Comparison of ENCODE assay signal across 26 mouse cellular contexts in genomic region chr17:28644112-28644511, GRCm38 (mm10). TPM values are rescaled to one million over a fixed set of nuclear protein-coding genes. Genes with fewer than 3 reads are reported as not detected.
A peak's percentile ranks its signal among the peaks of the same experiment; 100 is the strongest.
DNase-seq lines count a peak whose midpoint lies in the region; ATAC-seq and TF ChIP-seq lines count a peak whose summit lies in the region.
"Had no signal": no experiment of that assay in that cellular context is flagged by ENCODE, and none has a peak within 500 bp of the region (broad histone marks: within the 10 kb centered on the region; RNA-seq: fewer than 3 reads in every experiment).

No protein-coding gene starts in this region.

- no peak overlapping the region; the same call in 1 of the 2 replicates for H3K4me2 ChIP-seq in stomach, postnatal 0 days (replicated peaks; ENCODE audit: low read depth)
- H3K4me2 ChIP-seq: embryonic facial prominence, embryonic 12.5 days; embryonic facial prominence, embryonic 15.5 days; heart, embryonic 11.5 days; hindbrain, embryonic 12.5 days; hindbrain, embryonic 15.5 days had no signal

- H3K27me3 ChIP-seq in stomach, postnatal 0 days (ENCODE audit: control insufficient read depth, insufficient read depth, low read length) = no peaks in the 10 kb centered on the region
- H3K27me3 ChIP-seq: CH12.LX; embryonic facial prominence, embryonic 12.5 days; embryonic facial prominence, embryonic 15.5 days; hindbrain, embryonic 12.5 days; hindbrain, embryonic 15.5 days had no signal

- peak overlapping the region; percentile 53; the same call in 1 of the 2 replicates for H3K27ac ChIP-seq in stomach, postnatal 0 days (replicated peaks)
- H3K27ac ChIP-seq: embryonic facial prominence, embryonic 12.5 days; embryonic facial prominence, embryonic 15.5 days; gastrocnemius, adult 2 months; hindbrain, embryonic 12.5 days; hindbrain, embryonic 15.5 days had no signal

- peak; percentile 61 for DNase-seq in 416B (ENCODE audit: low read depth)
- DNase-seq in stomach, postnatal 0 days (ENCODE audit: low spot score) = no peak
- no peak for DNase-seq in gastrocnemius, postnatal 10 days
- DNase-seq in layer of hippocampus, adult 18-20 months (ENCODE audit: low spot score in 2 of 2) = no peak
- DNase-seq: adrenal gland, adult 2 months; adrenal gland, postnatal 14 days; cerebellum, adult 11 months; cerebellum, adult 2 months; cerebellum, adult 9-11 months; cerebellum, postnatal 25 days; forebrain, postnatal 0 days; gastrocnemius, adult 2 months; gastrocnemius, postnatal 36 days; heart, adult 11 months had no signal

- H3K4me3 ChIP-seq in stomach, postnatal 0 days (ENCODE audit: low read depth, low read length) = no peak overlapping the region
- H3K4me3 ChIP-seq: embryonic facial prominence, embryonic 12.5 days; embryonic facial prominence, embryonic 15.5 days; gastrocnemius, adult 2 months; hindbrain, embryonic 12.5 days; hindbrain, embryonic 15.5 days had no signal

- TF ChIP-seq CTCF in stomach, postnatal 0 days (IDR thresholded peaks at IDR 0.05; ENCODE audit: low read depth) = no peak

- H3K4me1 ChIP-seq in stomach, postnatal 0 days (replicated peaks; ENCODE audit: control insufficient read depth, insufficient read depth) = no peaks in the 10 kb centered on the region
- H3K4me1 ChIP-seq: embryonic facial prominence, embryonic 12.5 days; hindbrain, embryonic 12.5 days; hindbrain, embryonic 15.5 days had no signal

- H3K36me3 ChIP-seq in stomach, postnatal 0 days (ENCODE audit: control insufficient read depth, insufficient read depth, low read length) = no peaks in the 10 kb centered on the region
- H3K36me3 ChIP-seq: embryonic facial prominence, embryonic 12.5 days; embryonic facial prominence, embryonic 15.5 days; G1E; hindbrain, embryonic 12.5 days; hindbrain, embryonic 15.5 days had no signal

- no peak for TF ChIP-seq EP300 in stomach, postnatal 0 days (optimal IDR thresholded peaks at IDR 0.05)

- H3K9ac ChIP-seq in stomach, postnatal 0 days (ENCODE audit: low read length) = no peak overlapping the region
- H3K9ac ChIP-seq: embryonic facial prominence, embryonic 12.5 days; embryonic facial prominence, embryonic 15.5 days; forebrain, postnatal 0 days; hindbrain, embryonic 12.5 days; hindbrain, embryonic 15.5 days had no signal

- H3K9me3 ChIP-seq in stomach, postnatal 0 days (ENCODE audit: control insufficient read depth, low read length) = no peaks in the 10 kb centered on the region
- H3K9me3 ChIP-seq: embryonic facial prominence, embryonic 12.5 days; embryonic facial prominence, embryonic 15.5 days; G1E; hindbrain, embryonic 12.5 days; hindbrain, embryonic 15.5 days had no signal

- ATAC-seq in granulocyte monocyte progenitor cell, adult 5-6 weeks (replicated peaks; ENCODE audit: poor library complexity, severe bottlenecking) = peak; percentile 53; the same call in 1 of the 2 replicates
- ATAC-seq in megakaryocyte progenitor cell, adult 5-6 weeks (replicated peaks; ENCODE audit: poor library complexity) = 0 out of 2 replicates have a peak, but pooled peaks have one; percentile 39
- 0 out of 2 replicates have a peak, but pooled peaks have one; percentile 11 for ATAC-seq in stomach, postnatal 0 days (ENCODE audit: low FRiP score, low TSS enrichment)
- ATAC-seq: forebrain, embryonic 14.5 days; forebrain, postnatal 0 days; Patski had no signal

- WGBS in stomach, postnatal 0 days = 30% methylated on average over 4 of the region's 4 CpGs

RNA-seq across cellular contexts. Expression of gene Srpk1, which starts 21.6 kb away (rescaled TPM):
- 125 and 178 TPM in 2 replicates for total RNA-seq in granulocyte monocyte progenitor cell, adult 5-6 weeks (2014; fragmentation: Nextera tagmentation)
- 129 and 150 TPM in 2 replicates for total RNA-seq in granulocyte monocyte progenitor cell, adult 5-6 weeks (2017)
- total RNA-seq in megakaryocyte progenitor cell, adult 5-6 weeks (2015) = 129 and 131 TPM in 2 replicates
- 134 and 140 TPM in 2 replicates for total RNA-seq in megakaryocyte progenitor cell, adult 5-6 weeks (2017)
- polyA plus RNA-seq in stomach, postnatal 0 days (2015; fragmentation: Nextera tagmentation; extraction: Ambion mirVana) = 88.7 and 103 TPM in 2 replicates
- 10 to 100 TPM; 28.5 to 36.2 TPM for total RNA-seq in gastrocnemius, postnatal 10 days (2021)
- 10 to 100 TPM; 71.8 to 76.0 TPM for total RNA-seq in layer of hippocampus, adult 18-20 months (2021)

RNA-seq across cellular contexts. Expression of gene Slc26a8, which starts 45.9 kb away (rescaled TPM):
- total RNA-seq in granulocyte monocyte progenitor cell, adult 5-6 weeks (2014; fragmentation: Nextera tagmentation) = 3.8 TPM in 1 of 2 replicates, not detected in the other
- 0.93 and 2.5 TPM in 2 replicates for total RNA-seq in granulocyte monocyte progenitor cell, adult 5-6 weeks (2017)
- 1.3 and 3.0 TPM in 2 replicates for total RNA-seq in megakaryocyte progenitor cell, adult 5-6 weeks (2015)
- total RNA-seq in megakaryocyte progenitor cell, adult 5-6 weeks (2017) = 0.21 and 1.5 TPM in 2 replicates
- 0.24 and 0.50 TPM in 2 replicates for polyA plus RNA-seq in stomach, postnatal 0 days (2015; fragmentation: Nextera tagmentation; extraction: Ambion mirVana)
- total RNA-seq in gastrocnemius, postnatal 10 days (2021) = 1 to 10 TPM; 1.2 TPM
- 1 to 10 TPM; 5.4 to 6.4 TPM for total RNA-seq in layer of hippocampus, adult 18-20 months (2021)
- total RNA-seq: CH12.LX; hematopoietic stem cell, adult 5-6 weeks had no signal

RNA-seq across cellular contexts. Expression of gene Mapk14, which starts 47.0 kb away (rescaled TPM):
- 123 and 141 TPM in 2 replicates for total RNA-seq in granulocyte monocyte progenitor cell, adult 5-6 weeks (2014; fragmentation: Nextera tagmentation)
- 101 and 156 TPM in 2 replicates for total RNA-seq in granulocyte monocyte progenitor cell, adult 5-6 weeks (2017)
- 111 TPM in 2 replicates for total RNA-seq in megakaryocyte progenitor cell, adult 5-6 weeks (2015)
- total RNA-seq in megakaryocyte progenitor cell, adult 5-6 weeks (2017) = 100 and 110 TPM in 2 replicates
- polyA plus RNA-seq in stomach, postnatal 0 days (2015; fragmentation: Nextera tagmentation; extraction: Ambion mirVana) = 31.4 and 33.4 TPM in 2 replicates
- total RNA-seq in gastrocnemius, postnatal 10 days (2021) = 10 to 100 TPM; 59.8 to 62.8 TPM
- 10 to 100 TPM; 75.0 to 80.5 TPM for total RNA-seq in layer of hippocampus, adult 18-20 months (2021)
